Mouse (Mus musculus): Measurements from ENCODE around the gene Cldn34d. TPM values are rescaled to one million over a fixed set of nuclear protein-coding genes. Genes with fewer than 3 reads are reported as not detected.

The Cldn34d gene
- total RNA-seq (2021), result not detected
- long read RNA-seq, experiment 1, result 0 reads
- long read RNA-seq, experiment 2, result 0 reads

- DNase-seq (ENCODE audit: extremely low spot score in 1 of 2, low spot score in 2 of 2), result no peak
- Histone ChIP-seq H3K27ac (no peak within 1 kb of the TSS), H3K4me3 (no peak within 1 kb of the TSS)
- intact Hi-C loops (cut with DNase I), result no loop called here
- TF ChIP-seq CTCF (IDR thresholded peaks at IDR 0.05), result no peak
These were observed at the start of gene Cldn34d for GRCm38 (mm10) chrX:76602824-76603223. Gene Cldn34d, minus strand, starts transcription at chrX:76602924.

- no peak for DNase-seq (ENCODE audit: extremely low spot score in 1 of 2, low spot score in 2 of 2)
- TF ChIP-seq CTCF (IDR thresholded peaks at IDR 0.05), result no peak
- intact Hi-C loops (cut with DNase I), result no loop called here
- Histone ChIP-seq H3K4me3 (no peak overlapping the region), H3K27ac (no peak overlapping the region)
These were observed 4.1 kb downstream of the Cldn34d start for GRCm38 (mm10) chrX:76598459-76599206.

Other genes starting within 250 kb of the Cldn34d start
- not detected for gene Cldn34b4, start 209.6 kb downstream of the Cldn34d start, total RNA-seq (2021)

All from left cerebral cortex, adult 2 months (tissue).